Mouse (Mus musculus) WW6 (cell line): ENCODE results near the gene Dennd4a.

Source experiments
- DNase-seq: peaks from one replicate; pipeline ENCODE4 v3.0.0-alpha.2; 2013; ENCODE audit warnings: low read depth, low spot score

The Dennd4a gene

DNA sequence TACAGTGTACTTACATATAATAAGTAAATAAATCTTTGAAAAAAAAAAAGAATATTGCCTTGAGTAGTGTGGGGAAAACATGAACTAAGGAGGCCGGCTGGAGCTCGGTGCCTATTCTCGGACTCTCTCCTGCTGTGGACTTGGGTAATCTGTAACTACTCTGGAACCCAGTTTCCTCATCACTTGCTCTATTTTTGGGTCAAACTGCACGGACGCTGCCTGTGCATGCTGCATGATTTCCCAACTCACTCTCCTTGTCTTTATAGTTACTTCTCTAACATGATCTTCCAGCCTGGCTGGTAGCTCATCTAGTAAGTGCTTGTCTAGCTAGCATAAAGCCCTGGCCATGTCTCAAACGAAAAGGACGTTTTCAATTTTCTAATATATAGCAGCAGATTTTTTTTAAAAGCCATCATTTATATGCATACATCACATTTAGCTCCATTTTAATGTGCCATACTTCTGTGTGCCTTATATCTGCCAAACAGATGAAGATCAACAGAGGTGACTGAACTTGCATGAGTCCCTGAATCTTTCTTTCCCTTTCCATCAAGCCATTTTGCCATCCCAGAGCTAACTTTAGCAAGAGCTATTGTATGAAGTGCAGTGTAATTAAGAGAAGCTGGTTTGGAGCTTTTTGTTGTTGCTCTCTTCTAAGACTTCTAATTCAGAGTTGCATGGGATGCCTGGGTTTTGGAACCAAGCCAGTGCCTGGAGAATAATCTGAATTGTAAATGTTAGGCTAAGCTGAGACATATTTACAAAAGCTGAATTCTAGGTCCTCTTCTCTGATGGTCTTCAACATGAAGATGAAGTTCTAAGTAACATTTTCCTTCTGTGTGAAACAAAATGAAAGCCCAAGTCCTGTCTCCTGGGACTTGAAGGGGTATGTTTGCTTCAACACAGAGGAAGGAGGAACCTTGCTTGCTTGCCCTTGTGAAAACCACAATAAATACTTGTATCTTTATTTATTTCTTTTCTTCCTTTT, 20.2 kb upstream of the Dennd4a start:
- no peak for DNase-seq

DNA sequence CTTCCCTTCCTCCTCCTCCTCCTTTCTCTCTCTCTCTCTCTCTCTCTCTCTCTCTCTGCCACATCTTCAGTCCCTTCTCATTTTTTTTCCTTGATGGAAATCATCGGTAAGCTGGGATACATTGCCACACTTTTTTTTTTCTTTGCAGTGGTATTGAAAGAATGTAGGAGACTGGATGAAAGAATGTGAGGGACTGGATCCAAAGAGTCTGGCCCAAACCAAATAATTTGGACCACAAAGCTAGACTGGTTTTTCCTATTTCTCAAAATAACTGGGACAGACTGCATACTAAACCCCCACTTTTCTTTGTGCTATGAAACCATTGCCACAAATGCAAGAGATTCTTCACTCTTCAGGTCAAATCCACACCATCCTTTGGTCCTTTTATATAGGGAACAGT, 19.5 kb upstream of the Dennd4a start:
- DNase-seq: no peak

DNA sequence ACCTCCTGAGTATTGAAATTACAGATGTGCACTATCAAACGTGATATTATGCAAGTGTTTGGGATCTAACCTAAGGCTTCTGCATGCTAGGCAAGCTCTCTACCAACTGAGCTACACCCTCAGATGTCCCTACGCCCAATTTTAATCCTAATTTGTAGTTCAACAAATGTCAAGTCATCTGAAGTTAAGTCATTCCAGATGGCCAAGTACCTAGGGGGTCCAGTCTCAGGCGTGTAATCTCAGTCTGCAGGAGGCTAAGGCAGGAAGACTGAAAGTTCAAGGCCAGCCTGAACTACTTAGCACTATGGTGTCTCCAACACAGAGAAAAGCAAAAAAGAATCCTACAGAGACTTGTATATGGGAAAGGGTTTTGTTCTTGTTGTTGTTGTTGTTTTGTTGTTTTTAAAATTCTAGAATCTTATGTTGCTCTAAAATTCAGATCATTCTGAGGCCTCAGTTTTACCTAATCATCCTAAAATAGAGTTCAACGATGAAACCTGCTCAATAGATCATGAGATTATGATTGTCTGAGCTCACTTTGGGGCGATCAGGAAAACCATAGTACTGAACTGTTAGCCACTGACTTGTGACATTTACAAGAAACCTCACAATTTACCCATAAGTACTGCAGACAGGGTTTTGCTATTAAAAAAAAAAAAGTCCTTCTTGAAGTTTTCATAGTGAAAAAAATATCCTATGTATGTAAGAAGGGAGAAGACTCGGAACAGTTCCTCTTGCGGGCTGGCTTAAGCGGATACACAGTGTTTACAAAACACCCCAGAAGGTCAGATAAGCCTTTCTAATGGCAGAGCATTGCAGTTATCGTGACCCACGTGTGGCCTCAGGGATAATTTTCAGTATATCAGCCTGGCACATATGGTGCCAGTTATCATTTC, 18.5 kb upstream of the Dennd4a start:
- no peak for DNase-seq

DNA sequence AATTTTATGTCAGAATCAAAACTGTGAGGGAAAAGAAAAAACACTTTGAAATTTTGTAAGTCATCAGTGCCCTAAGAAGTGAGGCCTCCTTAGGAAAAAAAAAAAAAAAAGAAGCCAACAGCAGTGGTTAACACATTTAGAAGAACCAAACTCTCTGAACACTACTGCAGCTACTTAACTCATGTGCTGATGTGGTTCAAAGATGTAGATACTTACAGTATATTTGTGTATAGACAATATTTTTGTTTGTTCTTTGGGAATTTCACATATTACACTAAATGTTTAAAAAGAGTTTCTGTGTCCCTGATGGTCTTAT, 17.9 kb upstream of the Dennd4a start:
- DNase-seq: no peak

DNA sequence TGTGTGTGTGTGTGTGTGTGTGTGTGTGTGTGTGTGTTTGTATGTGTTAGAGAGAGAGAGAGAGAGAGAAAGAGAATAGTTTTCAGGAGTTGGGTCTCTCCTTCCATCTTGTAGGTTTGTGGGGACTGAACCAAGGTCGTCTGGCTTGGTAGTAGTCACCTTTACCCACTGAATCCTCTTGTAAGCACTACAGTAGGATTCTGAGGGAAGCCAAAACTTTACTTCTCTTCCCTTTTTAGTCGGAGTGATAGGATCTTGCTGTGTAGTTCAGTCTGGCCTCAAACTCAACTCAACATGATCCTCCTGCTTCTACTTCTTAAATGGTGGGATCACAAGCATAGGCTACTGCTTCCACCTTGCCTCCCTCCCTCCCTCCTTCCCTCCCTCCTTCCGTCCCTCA, 17.3 kb upstream of the Dennd4a start:
- DNase-seq: no peak

DNA sequence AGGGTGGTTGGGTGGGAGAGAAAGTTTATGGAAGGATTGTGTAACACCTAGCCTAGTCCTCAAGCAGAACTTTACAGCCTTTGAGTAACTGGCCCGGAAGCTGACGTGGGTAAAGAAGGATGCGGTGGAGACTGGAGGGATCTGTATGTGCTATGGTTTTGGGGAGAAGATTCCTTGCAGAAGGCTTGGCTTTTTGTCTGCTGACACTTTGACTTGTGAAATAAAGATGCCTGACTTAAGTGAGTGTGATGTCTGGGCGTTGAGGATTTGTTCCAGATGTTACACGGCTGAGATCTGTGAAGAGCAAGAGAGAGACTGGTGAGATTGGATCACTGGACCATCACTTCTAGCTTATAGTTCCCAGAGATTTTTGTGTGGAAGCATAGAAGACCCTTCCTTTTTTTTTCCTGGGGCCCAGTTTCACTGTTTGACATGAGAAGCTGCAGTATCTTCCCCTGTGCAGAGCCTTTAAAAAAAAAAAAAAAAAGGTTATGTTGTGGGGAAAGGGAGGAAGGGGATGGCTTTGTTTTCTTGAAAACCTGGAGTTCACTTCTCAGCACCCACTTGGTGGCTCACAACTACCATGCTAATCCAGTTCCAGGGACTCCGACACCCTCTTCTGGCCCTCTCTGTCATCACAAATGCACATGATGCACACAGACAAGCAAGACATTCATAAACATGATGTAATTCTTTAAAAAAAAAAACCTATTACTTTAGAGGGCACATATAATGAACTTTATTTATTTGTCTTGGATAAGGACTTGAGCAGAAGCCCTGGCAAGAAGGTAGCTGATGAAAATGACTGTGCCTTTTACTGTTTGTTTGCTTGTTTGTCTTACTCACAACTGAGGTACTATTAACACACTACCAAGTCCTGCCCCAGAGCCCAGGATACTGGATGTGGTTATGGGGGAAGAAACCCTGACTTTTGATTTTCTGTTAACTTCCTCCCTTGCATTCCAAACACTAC, 16.4 kb upstream of the Dennd4a start:
- no peak for DNase-seq

DNA sequence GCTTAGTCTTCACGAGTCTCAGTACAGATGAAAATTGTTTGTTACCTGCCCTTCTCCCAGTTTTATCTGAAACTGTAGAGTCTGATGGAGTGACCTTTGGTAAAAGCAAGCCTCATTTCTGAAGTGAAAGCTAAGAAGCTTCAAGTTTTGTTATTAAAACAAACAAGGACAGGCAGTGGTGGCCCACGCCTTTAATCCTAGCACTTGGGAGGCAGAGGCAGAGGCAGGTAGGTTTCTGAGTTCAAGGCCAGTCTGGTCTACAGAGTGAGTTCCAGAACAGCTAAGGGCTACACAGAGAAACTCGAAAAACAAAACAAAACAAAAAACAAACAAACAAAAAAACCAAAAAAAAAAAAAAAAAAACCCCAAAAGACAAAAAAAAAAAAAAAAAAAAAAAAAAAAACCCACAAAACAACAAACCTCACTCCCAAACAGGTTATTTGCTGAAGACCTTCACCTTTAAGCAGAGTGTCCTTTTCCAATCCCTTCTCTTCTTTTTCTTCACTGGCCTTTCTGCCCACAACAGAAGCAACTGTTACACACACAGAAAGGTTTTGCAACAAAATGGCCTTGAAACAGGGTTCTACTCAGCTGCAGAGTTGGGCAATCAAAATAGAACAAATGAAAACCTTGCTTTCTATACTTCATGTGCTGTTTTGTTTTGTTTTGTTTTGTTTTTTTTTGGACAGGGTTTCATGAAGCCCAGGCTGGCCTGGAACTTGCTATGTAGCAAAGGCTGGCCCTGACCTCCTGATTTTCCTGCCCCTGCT, 15.1 kb upstream of the Dennd4a start:
- DNase-seq: no peak

DNA sequence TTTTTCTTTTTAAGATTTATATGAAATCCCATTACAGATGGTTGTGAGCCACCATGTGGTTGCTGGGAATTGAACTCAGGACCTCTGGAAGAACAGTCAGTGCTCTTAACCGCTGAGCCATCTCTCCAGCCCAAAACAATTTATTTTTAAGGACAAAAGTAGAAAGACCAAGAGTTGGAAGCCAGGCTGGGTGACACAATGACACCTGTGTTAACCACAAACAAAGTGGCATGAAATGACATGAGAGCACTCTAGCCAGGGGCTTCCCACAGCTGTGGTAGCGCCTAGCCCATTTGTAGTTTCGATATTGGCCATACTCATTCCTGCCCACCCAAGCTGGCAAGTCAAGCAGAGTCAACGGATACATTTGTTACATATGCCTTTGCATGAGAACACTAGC, 13.7 kb upstream of the Dennd4a start:
- no peak for DNase-seq

DNA sequence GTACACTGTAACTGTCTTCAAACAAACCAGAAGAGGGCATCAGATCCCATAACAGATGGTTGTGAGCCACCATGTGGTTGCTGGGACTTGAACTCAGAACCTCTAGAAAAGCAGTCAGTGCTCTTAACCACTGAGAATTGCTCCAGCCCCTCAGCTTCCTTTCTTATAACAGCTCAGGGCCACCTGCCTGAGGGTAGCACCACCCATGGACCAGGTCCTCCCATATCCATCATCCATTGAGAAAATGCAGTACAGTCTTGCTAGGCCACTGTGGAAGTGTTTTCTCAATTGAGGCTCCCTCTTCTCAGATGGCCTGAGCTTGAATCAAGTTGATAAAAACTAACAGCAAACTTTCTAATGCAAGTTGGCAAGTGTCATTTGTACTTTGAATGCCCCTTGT, 13.0 kb upstream of the Dennd4a start:
- no peak for DNase-seq

DNA sequence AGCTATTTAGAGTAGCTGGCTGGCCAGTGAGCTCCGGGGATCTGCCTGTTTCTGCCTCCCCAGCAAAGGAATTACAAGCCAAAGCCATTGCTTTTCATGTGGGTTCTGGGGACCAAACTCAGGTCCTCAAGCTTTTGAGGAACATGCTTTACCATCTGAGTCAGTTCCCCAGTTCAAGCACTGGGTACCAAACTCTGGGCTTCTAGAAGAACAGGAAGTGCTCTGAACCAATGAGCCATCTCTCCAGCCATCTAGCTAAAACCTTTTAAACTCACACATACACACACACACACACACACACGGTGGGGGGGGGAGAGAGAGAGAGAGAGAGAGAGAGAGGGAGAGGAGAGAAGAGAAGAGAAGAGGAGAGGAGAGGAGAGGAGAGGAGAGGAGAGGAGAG, 12.3 kb upstream of the Dennd4a start:
- no peak for DNase-seq

DNA sequence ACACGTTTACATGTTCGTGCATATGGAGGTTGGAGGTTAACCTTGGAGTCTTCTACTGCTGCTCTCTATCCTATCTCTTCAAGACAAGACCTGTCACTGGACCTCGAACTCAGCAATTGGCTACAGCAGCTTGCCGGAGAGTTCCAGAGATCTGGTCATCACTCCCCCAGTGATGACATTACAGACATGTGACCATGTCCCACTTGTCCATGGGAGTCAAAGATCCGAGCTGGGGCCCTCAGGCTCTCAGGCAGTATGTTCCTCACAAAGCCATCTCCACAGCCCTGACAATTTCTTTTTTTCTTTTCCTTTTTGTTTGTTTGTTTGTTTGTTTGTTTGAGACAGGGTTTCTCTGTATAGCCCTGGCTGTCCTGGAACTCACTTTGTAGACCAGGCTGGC, 11.6 kb upstream of the Dennd4a start:
- no peak for DNase-seq

DNA sequence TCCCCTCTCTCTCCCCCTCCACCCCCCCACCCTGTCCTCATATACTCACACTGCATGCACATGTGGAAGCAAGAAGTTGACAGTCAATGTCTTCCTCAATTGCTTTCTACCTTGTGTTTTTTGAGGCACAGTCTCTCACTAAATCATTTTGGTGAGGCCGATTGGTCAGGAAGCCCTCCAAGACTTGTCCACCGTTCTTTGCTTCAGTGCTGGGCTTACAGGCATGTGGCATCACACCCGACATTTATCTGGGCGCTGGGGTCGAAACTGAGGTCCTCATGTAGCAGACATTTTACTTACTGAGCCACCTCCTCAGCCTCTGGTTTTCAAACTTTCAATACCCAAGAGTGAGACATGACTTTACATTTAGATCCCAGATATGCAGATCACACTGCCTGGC, 8.6 kb upstream of the Dennd4a start:
- DNase-seq: no peak

DNA sequence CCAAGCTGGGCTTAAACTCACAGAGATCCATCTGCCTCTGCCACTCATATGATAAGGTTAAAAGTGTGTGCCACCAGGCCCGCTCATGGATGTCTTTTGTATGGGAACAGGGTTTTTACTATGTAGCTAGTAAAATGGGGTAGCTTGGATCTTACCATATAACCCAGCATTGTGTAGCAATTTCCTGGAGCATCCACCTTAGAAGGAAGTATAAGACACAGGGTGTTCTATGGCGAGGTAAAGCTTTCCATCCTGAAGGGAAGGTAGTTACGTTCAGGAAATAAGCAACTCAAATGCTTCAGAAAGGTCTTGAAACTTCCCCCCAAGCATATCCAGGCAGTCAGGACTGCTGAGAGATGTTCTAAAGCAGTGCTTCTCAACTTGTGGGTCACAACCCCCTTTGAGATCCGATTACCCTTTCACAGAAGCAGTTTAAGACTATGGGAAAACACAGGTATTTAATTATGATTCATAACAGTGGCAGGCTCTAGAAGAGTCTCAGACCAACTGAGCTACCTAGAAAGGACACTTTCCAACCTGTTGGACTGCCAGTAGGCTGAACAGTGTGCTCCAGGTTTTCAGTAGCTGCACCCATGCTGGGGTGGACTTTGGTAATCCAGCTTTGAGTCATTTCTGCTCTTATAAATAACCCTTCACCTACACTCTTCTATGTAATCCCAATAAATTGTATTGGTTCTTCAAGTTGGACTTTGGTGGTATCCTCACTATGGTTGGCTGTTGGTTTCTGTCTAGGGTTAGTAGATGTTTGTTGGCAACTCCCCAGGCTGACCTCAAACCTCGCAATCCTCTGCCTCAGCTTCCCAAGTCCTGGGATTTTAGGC, 7.5 kb upstream of the Dennd4a start:
- DNase-seq: no peak

DNA sequence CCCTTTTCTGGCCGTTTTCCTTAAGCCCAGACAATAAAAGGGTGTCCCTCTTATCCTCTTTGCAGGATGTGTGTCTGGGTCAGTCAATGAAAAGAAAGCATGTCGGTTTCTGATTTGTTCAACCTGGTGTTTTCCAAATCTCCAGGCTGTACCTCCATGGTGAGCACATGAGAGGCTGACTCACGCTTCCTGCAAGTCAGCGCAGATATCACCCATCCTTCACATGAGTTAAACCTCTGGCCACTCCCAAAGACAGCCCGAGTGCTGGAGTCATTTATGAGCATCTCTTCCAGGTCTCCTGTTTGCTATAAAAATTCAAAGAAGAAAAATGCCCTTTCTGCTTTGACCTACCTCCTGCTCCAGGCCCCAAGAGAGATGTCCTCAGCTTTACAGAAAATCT, 5.3 kb upstream of the Dennd4a start:
- no peak for DNase-seq

DNA sequence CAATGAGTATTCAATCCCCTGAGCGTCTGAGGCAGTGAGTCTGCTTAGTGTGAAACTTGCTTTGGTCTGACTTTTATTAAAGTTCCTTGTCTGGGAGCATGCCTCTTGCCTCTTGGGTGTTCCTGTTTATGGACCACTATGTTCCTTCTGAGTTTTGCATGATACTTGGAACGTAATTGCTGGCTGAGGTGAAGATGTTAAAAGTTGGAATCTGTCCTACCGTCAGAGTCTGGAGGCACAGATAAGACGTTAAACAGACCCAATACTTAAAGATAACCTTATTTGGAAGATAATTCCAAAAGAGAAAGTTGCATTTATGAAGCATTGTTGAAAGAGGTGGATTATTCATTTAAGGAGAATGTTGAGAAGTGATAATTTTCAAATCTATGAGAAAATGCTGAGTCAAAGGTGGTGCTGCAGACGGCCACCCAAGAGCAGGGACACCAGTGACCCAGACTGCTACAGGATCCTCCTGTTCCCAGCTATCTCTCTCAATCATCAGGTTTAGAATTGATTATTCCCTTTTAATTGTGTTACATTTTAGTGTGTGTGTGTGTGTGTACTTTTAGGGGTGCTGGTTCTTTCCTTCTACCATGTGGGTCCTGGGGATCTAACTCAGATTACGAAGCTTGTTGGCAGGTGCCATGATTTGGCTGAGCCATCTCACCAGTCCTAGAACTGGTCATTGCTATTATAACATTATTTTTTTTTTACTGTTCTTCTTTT, 4.6 kb upstream of the Dennd4a start:
- no peak for DNase-seq

DNA sequence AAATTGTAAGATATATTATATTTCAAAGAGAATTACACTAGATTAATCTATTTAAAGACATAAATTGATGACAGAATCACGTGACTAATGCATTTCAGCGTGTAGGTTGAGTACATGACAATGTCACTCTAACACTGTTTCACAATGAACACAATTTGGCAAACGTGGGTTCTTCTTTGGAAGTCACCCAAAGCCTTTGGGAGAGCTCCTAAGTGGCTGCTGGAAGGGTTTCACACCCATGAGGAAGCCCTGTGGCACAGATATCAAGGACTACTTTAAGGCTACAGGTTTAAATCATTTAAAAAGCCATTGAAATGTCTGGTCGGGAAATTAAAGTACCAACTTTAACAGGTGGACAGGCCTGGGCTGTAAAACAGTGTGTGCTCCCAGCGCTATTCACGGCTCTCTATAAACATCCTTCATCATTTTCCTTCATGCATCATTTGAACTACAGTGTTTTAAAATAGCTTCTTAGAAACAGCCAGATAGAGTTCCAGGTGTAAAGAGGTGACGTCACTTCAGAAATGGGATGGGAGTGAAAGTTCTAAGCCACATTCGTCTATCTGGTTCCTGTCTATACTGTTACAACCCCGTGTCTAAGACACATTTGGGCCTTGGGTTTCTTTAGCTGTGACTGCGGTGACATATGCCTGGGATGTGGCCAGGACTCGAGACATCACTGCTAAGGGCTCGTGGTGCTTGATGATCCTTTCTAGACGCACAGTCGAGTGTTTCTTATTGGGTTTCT, 3.9 kb upstream of the Dennd4a start:
- no peak for DNase-seq

DNA sequence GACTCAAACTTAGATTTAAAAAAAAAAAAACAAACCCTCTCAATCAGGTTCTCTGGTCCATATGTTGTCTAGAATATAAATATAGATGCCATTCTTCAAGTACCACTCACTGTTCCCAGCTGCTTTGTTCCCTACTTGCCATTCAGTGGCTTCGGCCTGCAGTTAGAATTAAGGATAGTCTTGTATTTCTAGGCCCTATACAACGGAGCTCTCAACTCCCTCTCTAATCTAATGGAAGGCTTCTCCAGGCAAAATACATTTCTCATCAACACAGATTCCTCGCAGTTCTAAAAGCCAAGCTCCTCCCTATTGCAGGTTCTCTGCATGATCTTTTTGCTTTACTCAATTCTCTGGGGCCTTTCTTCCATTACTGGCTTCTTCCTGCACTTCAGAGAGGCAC, 1.3 kb upstream of the Dennd4a start:
- DNase-seq: no peak
